Mouse (Mus musculus) midbrain, embryonic 11.5 days (tissue): Measurements from ENCODE around the gene Cntnap4. TPM values are rescaled to one million over a fixed set of nuclear protein-coding genes. Genes with fewer than 3 reads are reported as not detected.

Source experiments
- ATAC-seq: fragments of 200-750 bp; cut with Nextera tagmentation; 2 replicates; pipeline ENCODE4 v1.8.0; 2017; ENCODE audit warnings: moderate TSS enrichment, moderate library complexity; ENCODE audit not compliant: low FRiP score
- DNase-seq: peaks from one replicate; pipeline ENCODE4 v3.0.0; 2015; ENCODE audit warnings: low spot score; ENCODE audit errors: missing footprints
- H3K27ac ChIP-seq: fragments of 300-500 bp; sonication (generic); 2 replicates; pipeline ENCODE4 v1.5.1; 2014; ENCODE audit warnings: low read depth, low read length
- H3K27me3 ChIP-seq: fragments of 300-500 bp; sonication (generic); 2 replicates; pipeline ENCODE4 v1.6.1; 2014; ENCODE audit warnings: mild to moderate bottlenecking, low read length, moderate library complexity, mixed read lengths; ENCODE audit not compliant: control insufficient read depth, insufficient read depth
- H3K36me3 ChIP-seq: fragments of 300-500 bp; sonication (generic); 2 replicates; pipeline ENCODE4 v1.6.1; 2014; ENCODE audit warnings: mild to moderate bottlenecking, low read length, moderate library complexity, mixed read lengths; ENCODE audit not compliant: control insufficient read depth, insufficient read depth
- H3K4me1 ChIP-seq: fragments of 300-500 bp; sonication (generic); 2 replicates; pipeline ENCODE4 v1.6.1; 2014; ENCODE audit warnings: low read length; ENCODE audit not compliant: control insufficient read depth, insufficient read depth
- H3K4me2 ChIP-seq: fragments of 300-500 bp; sonication (generic); 2 replicates; pipeline ENCODE4 v1.6.1; 2014; ENCODE audit warnings: mild to moderate bottlenecking, moderate library complexity
- H3K4me3 ChIP-seq: fragments of 300-500 bp; sonication (generic); 2 replicates; pipeline ENCODE4 v1.5.1; 2014; ENCODE audit warnings: low read depth, low read length
- H3K9ac ChIP-seq: fragments of 300-500 bp; sonication (generic); 2 replicates; pipeline ENCODE4 v1.6.1; 2014; ENCODE audit warnings: low read length
- H3K9me3 ChIP-seq: fragments of 300-500 bp; sonication (generic); 2 replicates; pipeline ENCODE4 v1.6.1; 2016; ENCODE audit warnings: low read length; ENCODE audit not compliant: control insufficient read depth
- WGBS: fragments of 180-500 bp; shearing (Covaris S2); extraction: QIAGEN DNeasy Blood & Tissue Kit; methylation state at CpG from one replicate; pipeline ENCODE4 v1.1.7; 2014; 5-methylcytosine and 5-hydroxymethylcytosine counted together
- polyA plus RNA-seq: library from polyadenylated mRNA; unstranded; fragments of >200 nt; fragmentation: Nextera tagmentation; extraction: Ambion mirVana; gene quantifications from 2 replicates; pipeline ENCODE4 v1.2.1, GENCODE M21; 2014

The Cntnap4 gene
- polyA plus RNA-seq, result 0.90 and 1.0 TPM in 2 replicates

DNA sequence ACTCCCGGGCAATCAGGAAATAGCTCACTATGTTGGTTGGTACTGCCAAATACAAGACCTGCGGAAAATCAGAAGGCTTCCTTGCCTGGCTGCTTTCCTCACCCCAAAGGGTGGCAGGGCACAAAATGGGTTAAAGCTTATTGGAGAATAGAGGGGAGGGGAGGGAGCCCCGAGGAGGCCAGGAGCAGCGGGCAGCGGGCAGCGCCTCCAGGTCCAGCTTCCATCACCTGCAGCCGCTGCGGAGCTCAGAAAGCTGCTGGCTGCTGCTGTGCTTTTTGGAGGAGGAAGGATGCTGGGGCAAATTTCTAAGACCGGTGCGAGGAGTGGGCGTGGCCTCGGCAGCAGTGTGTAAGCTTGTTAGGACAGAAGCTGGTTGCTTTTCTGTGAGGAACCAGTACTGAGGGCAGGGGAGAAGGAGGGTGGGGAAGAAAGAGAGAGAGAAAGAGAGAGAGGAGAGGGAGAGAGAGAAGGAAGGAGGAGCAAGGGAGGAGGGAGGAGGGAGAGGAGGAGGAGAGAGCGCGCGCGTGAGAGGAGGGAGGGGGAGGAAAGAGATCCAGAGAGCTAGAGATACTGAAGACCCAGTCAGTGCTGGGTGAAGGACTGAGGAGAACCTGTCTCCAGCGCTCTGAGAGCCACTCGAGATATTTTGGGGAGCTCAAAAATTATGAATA, at the start of gene Cntnap4:
Cntnap4 (plus strand) TSS at position 573 of the 671 bp plus-strand sequence.
- H3K9me3 ChIP-seq, result no peaks in the 10 kb centered on the region
- H3K9ac ChIP-seq, result peak within 1 kb of the TSS; percentile 44
- peaks cover 3% of the 10 kb centered on the region; the same call in 1 of the 2 replicates for H3K27me3 ChIP-seq
- peak; percentile 78 for ATAC-seq
- peak within 1 kb of the TSS; percentile 36 for H3K4me3 ChIP-seq
- WGBS, result 2% methylated on average over 18 of the region's 18 CpGs
- H3K36me3 ChIP-seq, result no peaks in the 10 kb centered on the region
- no peak within 1 kb of the TSS for H3K27ac ChIP-seq
- peak within 1 kb of the TSS; percentile 62 for H3K4me2 ChIP-seq
- DNase-seq, result peak; percentile 93
- peaks cover 3% of the 10 kb centered on the region for H3K4me1 ChIP-seq

DNA sequence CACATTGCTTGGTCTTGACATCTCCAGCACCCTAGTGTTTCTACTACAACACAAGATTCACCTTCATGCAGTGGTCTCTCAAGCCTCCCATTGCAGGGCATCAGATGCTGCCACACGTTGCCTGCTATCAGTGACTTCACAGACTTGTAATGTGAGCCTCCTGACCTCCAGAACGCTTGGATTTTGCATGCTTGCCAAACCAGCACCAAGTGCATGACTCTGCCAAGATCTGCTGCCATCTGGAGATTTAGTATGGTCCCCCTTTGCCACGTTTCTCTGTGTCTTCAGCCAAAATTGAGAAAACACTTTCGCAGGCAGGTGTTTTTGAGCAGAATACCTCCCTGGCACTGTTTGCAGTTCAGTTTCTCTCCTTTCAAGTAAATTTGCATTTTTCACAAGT, 12.5 kb upstream of the Cntnap4 start:
- H3K27me3 ChIP-seq, result no peaks in the 10 kb centered on the region
- no peaks in the 10 kb centered on the region for H3K36me3 ChIP-seq
- 67% methylated on average over 4 of the region's 4 CpGs for WGBS
- H3K27ac ChIP-seq, result no peak overlapping the region
- no peak overlapping the region for H3K4me3 ChIP-seq
- H3K9me3 ChIP-seq, result no peaks in the 10 kb centered on the region
- ATAC-seq, result no peak
- no peak for DNase-seq
- no peak overlapping the region for H3K9ac ChIP-seq
- H3K4me2 ChIP-seq, result no peak overlapping the region
- H3K4me1 ChIP-seq, result no peaks in the 10 kb centered on the region

DNA sequence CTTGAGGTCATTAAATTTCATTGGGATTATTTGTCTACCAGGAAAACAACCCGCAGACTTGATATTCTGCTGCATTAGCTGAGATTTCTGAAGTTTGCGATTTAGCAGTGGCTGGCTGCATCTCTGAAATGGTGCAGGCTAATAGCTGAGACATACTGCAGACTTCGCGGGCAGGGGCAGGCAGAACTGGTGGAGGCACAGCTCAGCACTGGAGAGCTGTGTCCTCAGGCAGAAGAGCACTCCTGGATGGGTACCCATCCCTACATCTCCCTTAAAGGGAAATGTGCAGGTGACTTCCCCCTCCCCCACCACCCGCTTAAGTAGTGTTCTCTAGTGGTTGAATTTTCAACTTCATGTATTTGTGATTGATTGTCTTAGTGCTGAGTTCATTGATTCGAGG, 698 bp downstream of the Cntnap4 start:
- 0 out of 2 replicates have a peak, but pooled peaks have one; percentile 19 for ATAC-seq
- Histone ChIP-seq H3K4me3 (peak overlapping the region; percentile 36), H3K9me3 (no peaks in the 10 kb centered on the region), H3K36me3 (no peaks in the 10 kb centered on the region), H3K27me3 (peaks cover 3% of the 10 kb centered on the region; the same call in 1 of the 2 replicates), H3K4me2 (peak overlapping the region; percentile 62), H3K4me1 (peaks cover 3% of the 10 kb centered on the region), H3K27ac (no peak overlapping the region), H3K9ac (no peak overlapping the region)
- 7% methylated on average over 6 of the region's 6 CpGs for WGBS
- DNase-seq, result peak; percentile 88

DNA sequence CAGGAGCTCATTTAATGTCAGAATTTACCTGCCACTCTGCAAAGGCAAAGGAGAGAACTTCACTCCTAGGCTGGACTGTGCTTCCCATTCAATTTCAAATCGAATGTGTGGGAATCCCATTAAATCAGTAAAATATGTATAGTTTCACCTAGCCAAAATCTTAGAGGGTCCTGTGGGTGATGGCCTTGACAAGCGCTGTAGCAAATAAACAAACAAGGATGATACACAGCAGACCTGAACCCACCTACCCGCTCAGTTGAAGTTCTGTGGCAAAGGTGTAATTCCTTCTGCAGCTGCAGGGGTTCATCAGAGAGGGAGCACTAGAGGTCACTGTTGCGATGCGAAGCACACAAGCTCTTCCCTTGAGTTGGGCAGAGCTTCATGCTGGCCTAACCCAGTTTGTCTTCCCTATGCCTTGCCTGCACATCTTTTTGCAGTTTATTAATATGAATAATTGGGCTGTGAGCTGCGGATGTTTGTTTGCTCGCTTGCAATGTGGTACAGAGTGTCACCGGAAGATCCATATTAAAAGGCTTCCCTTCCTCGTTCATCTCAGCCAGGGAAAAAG, 1.6 kb downstream of the Cntnap4 start:
- Histone ChIP-seq H3K4me3 (no peak overlapping the region), H3K4me2 (no peak overlapping the region)
- WGBS, result 15% methylated on average over 9 of the region's 9 CpGs

DNA sequence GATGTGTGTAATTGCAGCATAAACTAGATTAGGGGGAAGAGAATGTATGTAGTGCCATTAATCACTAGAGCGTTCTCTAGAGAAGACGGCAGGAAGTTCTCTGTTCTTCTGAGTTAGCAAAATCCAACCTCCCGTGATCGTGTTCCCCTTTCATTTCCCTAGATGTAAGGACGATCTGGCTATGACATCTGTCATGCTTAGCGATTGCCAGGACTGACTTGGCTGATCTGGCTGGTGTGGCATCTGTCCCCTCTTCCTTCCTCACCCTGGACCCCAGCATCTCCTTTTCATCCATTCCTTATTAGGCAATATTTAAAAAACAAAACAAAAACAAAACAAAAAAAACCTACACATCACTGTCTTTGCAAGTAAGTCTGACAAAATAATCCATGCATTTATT, 11.6 kb downstream of the Cntnap4 start:
- no peak overlapping the region for H3K4me3 ChIP-seq
- H3K9me3 ChIP-seq, result no peaks in the 10 kb centered on the region
- no peak for DNase-seq
- H3K4me2 ChIP-seq, result no peak overlapping the region
- ATAC-seq, result no peak
- no peaks in the 10 kb centered on the region for H3K27me3 ChIP-seq
- H3K27ac ChIP-seq, result no peak overlapping the region
- no peaks in the 10 kb centered on the region for H3K36me3 ChIP-seq
- H3K9ac ChIP-seq, result no peak overlapping the region
- WGBS, result 88% methylated on average over 6 of the region's 6 CpGs
- H3K4me1 ChIP-seq, result no peaks in the 10 kb centered on the region

More for the DNA sequence above, 1.6 kb downstream of the Cntnap4 start:
- H3K36me3 ChIP-seq, result no peaks in the 10 kb centered on the region
- H3K27ac ChIP-seq, result no peak overlapping the region
- no peak overlapping the region for H3K9ac ChIP-seq
- peak; percentile 87 for DNase-seq
- peaks cover 3% of the 10 kb centered on the region for H3K4me1 ChIP-seq
- H3K27me3 ChIP-seq, result peaks cover 3% of the 10 kb centered on the region; the same call in 1 of the 2 replicates
- no peaks in the 10 kb centered on the region for H3K9me3 ChIP-seq
- peak; percentile 65; the same call in 1 of the 2 replicates for ATAC-seq

DNA sequence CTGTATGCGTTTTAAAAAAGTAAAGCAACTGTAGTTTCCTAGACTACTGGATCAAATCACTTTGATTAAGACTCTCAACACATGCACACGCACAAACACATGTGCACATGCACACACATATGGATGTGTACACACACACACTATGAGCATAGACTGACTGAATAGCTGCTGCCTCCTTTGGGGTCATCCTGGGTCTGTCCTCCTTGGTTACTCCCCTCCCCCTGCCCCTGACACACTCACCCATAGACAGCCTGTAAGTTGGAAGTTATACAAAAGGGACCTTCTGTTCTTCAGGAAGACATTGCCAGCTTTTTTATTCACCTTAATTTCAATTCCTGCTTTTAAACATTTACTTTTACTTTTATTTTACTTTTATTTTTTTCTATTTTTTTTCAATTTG, 13.6 kb downstream of the Cntnap4 start:
- no peaks in the 10 kb centered on the region for H3K27me3 ChIP-seq
- WGBS, result 96% methylated on average over 2 of the region's 2 CpGs

DNA sequence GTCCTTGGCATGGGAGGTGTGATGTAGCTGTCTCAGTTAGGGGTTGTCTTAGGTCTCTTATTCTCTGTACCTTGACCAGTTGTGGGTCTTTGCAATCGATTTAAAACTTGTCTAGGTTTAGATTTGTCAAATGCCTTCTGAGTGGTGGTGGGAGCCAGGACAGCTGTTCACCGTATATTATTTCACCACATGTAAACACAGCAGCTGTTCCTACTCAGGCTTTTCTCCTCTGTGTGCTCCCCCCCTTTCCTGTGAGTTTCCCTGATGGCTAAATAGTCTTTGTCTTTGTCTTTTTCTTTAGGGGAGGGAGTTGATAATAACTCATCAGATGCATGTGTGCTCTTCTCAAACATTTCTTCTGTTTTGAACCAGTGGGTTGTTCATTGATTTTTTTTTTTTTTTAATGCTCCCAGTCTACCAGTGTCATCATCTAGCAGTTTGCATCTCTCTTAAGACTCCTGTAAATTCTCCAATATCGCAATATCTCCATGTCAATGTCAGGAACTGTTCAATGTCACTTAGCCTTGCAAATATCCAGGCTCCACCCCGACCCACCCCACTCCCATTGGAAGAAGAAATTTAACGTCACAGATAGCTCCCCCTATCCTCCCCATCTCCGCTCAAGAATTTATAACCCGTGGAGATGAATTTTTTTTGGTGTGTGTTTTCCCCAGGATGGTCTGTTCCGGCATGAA, 18.7 kb downstream of the Cntnap4 start:
- ATAC-seq (no peak), DNase-seq (no peak)
- 86% methylated on average over 8 of the region's 8 CpGs for WGBS
- Histone ChIP-seq H3K27me3 (no peaks in the 10 kb centered on the region), H3K36me3 (no peaks in the 10 kb centered on the region), H3K27ac (no peak overlapping the region), H3K9me3 (no peaks in the 10 kb centered on the region), H3K4me2 (no peak overlapping the region), H3K4me1 (no peaks in the 10 kb centered on the region), H3K9ac (no peak overlapping the region), H3K4me3 (no peak overlapping the region)

More for the DNA sequence above, 13.6 kb downstream of the Cntnap4 start:
- Histone ChIP-seq H3K4me1 (no peaks in the 10 kb centered on the region), H3K36me3 (no peaks in the 10 kb centered on the region), H3K4me3 (no peak overlapping the region), H3K27ac (no peak overlapping the region), H3K9me3 (no peaks in the 10 kb centered on the region), H3K9ac (no peak overlapping the region), H3K4me2 (no peak overlapping the region)
- ATAC-seq (no peak), DNase-seq (no peak)

DNA sequence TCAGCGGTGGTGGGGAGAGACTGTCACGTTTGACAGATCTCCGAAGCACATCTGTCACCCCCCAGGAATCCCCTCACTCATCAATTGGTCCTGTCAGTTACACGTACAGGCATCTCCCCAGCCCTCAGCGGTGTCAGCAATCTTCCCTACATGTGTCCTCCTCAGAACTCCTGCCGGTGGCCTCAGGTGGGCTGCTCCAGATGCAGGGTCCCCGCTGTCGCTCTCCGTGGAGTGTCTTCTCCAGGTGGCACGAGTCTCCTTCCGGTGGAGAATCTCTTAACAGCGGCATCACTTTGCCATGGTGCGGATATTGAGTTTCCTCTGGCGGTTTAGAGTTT, 19.2 kb downstream of the Cntnap4 start:
- ATAC-seq (no peak), DNase-seq (no peak)
- Histone ChIP-seq H3K4me1 (no peaks in the 10 kb centered on the region), H3K9me3 (no peaks in the 10 kb centered on the region), H3K36me3 (no peaks in the 10 kb centered on the region), H3K9ac (no peak overlapping the region), H3K4me2 (no peak overlapping the region), H3K27ac (no peak overlapping the region), H3K4me3 (no peak overlapping the region), H3K27me3 (no peaks in the 10 kb centered on the region)
- WGBS, result 74% methylated on average over 14 of the region's 14 CpGs
